Mouse (Mus musculus) CD4-positive naive resting alpha-beta T cell, adult 57 days (primary cell): ENCODE data around the gene Zfp292. TPM values are rescaled to one million over a fixed set of nuclear protein-coding genes. Genes with fewer than 3 reads are reported as not detected.

ENCODE experiments used
- total RNA-seq: library from RNA; stranded (reverse); gene quantifications from one replicate; pipeline ENCODE4 v1.2.4, GENCODE M21; 2023

Zfp292 gene
- total RNA-seq: 66.2 TPM

GRCm38 (mm10) chr4:34882818-34883217 is at the start of gene Zfp292:
TSS of gene Zfp292 (minus strand) at chr4:34882960.

GRCm38 (mm10) chr4:34893479-34893878 is 10.7 kb upstream of the Zfp292 start, which contains the start of gene Cga:
TSS of gene Cga (plus strand) at chr4:34893779.

GRCm38 (mm10) chr4:34777677-34778527 is 104.9 kb downstream of the Zfp292 start, which contains the start of gene Smim8:
TSS of gene Smim8 (minus strand) at chr4:34778423.

GRCm38 (mm10) chr4:34756163-34756562 is 126.6 kb downstream of the Zfp292 start, which contains the start of gene Gm136:
TSS of gene Gm136 (minus strand) at chr4:34756263.

Other genes starting within 250 kb of the Zfp292 start
- 13.6 TPM for gene Slc35a1, start 195.5 kb downstream of the Zfp292 start, total RNA-seq
- gene Cfap206, start 152.8 kb downstream of the Zfp292 start, total RNA-seq: not detected
- not detected for gene Gm136, start 126.7 kb downstream of the Zfp292 start, total RNA-seq
- gene Smim8, start 104.5 kb downstream of the Zfp292 start, total RNA-seq: 9.3 TPM
- gene Cga, start 10.8 kb upstream of the Zfp292 start, total RNA-seq: not detected